Mouse (Mus musculus) heart, postnatal 0 days (tissue): ENCODE results near the gene Gm9964.

Source experiments
- CTCF ChIP-seq: IDR thresholded peaks from 2 replicates; pipeline ENCODE4 v1.5.1; 2016; ENCODE audit warnings: antibody characterized with exemption, control low read depth, low read depth
- EP300 ChIP-seq: IDR thresholded peaks from 2 replicates; pipeline ENCODE4 v1.6.1; 2016; ENCODE audit warnings: antibody characterized with exemption, low read depth

- TF ChIP-seq CTCF (no peak), EP300 (no peak)
Measured at GRCm38 (mm10) chr11:79327106-79327505, 30.4 kb upstream of the Gm9964 start.
